Mouse (Mus musculus) heart, embryonic 10.5 days (tissue): ENCODE measurements around the gene Prcd. TPM values are rescaled to one million over a fixed set of nuclear protein-coding genes. Genes with fewer than 3 reads are reported as not detected.

Experiments used
- DNase-seq: peaks from one replicate; pipeline ENCODE4 v3.0.0-alpha.2; 2017; ENCODE audit warnings: low spot score
- H3K27ac ChIP-seq: fragments of 300-500 bp; sonication (generic); 2 replicates; pipeline ENCODE4 v1.5.1; 2016; ENCODE audit warnings: mild to moderate bottlenecking
- H3K27me3 ChIP-seq: fragments of 300-500 bp; sonication (generic); 2 replicates; pipeline ENCODE4 v1.6.1; 2016; ENCODE audit warnings: mild to moderate bottlenecking; ENCODE audit not compliant: poor library complexity, insufficient read depth, severe bottlenecking
- H3K36me3 ChIP-seq: fragments of 300-500 bp; sonication (generic); 2 replicates; pipeline ENCODE4 v1.6.1; 2016; ENCODE audit warnings: mild to moderate bottlenecking, moderate library complexity
- H3K4me1 ChIP-seq: fragments of 300-500 bp; sonication (generic); 2 replicates; pipeline ENCODE4 v1.6.1; 2016; ENCODE audit warnings: mild to moderate bottlenecking
- H3K4me3 ChIP-seq: fragments of 300-500 bp; sonication (generic); 2 replicates; pipeline ENCODE4 v1.5.1; 2016; ENCODE audit warnings: mild to moderate bottlenecking, moderate library complexity
- H3K9me3 ChIP-seq: fragments of 300-500 bp; sonication (generic); 2 replicates; pipeline ENCODE4 v1.6.1; 2016; ENCODE audit warnings: mild to moderate bottlenecking, moderate library complexity
- WGBS: fragments of 180-500 bp; shearing (Covaris S2); methylation state at CpG from one replicate; pipeline ENCODE4 v1.1.7; 2016; 5-methylcytosine and 5-hydroxymethylcytosine counted together
- polyA plus RNA-seq: library from polyadenylated mRNA; unstranded; fragments of >200 nt; fragmentation: Nextera tagmentation; extraction: Ambion mirVana; gene quantifications from 2 replicates; pipeline ENCODE4 v1.2.1, GENCODE M21; 2016

Prcd gene
- polyA plus RNA-seq, 1 experiment from 2014 or later, result 0.60 TPM

- no peak for DNase-seq
- 86% methylated on average over 7 of the region's 7 CpGs for WGBS
- H3K36me3 ChIP-seq, result no peaks in the 10 kb centered on the region
- peaks cover 67% of the 10 kb centered on the region for H3K4me1 ChIP-seq
- peaks cover 55% of the 10 kb centered on the region for H3K27me3 ChIP-seq
- H3K27ac ChIP-seq, result peak overlapping the region; percentile 79; the same call in 1 of the 2 replicates
- no peaks in the 10 kb centered on the region for H3K9me3 ChIP-seq
- no peak overlapping the region for H3K4me3 ChIP-seq
Observed at GRCm38 (mm10) chr11:116646771-116647170, 6.6 kb upstream of the Prcd start.

GRCm38 (mm10) chr11:116647340-116647991 lies 5.9 kb upstream of the Prcd start:
- Histone ChIP-seq H3K27me3 (peaks cover 62% of the 10 kb centered on the region), H3K4me1 (peaks cover 69% of the 10 kb centered on the region), H3K27ac (peak overlapping the region; percentile 79), H3K4me3 (peak overlapping the region; percentile 7; the same call in 1 of the 2 replicates), H3K9me3 (no peaks in the 10 kb centered on the region), H3K36me3 (no peaks in the 10 kb centered on the region)
- DNase-seq, result no peak
- WGBS, result 38% methylated on average over 11 of the region's 11 CpGs

- Histone ChIP-seq H3K36me3 (no peaks in the 10 kb centered on the region), H3K9me3 (no peaks in the 10 kb centered on the region), H3K27ac (peak overlapping the region; percentile 79), H3K4me3 (no peak overlapping the region), H3K4me1 (peaks cover 71% of the 10 kb centered on the region), H3K27me3 (peaks cover 71% of the 10 kb centered on the region)
- DNase-seq, result no peak
- 61% methylated on average over 18 of the region's 18 CpGs for WGBS
Observed at GRCm38 (mm10) chr11:116648213-116648921, 5.0 kb upstream of the Prcd start.

- peaks cover 71% of the 10 kb centered on the region for H3K4me1 ChIP-seq
- no peak for DNase-seq
Observed at GRCm38 (mm10) chr11:116648976-116649375, 4.4 kb upstream of the Prcd start.

GRCm38 (mm10) chr11:116649711-116650337 lies 3.5 kb upstream of the Prcd start:
- H3K4me3 ChIP-seq, result no peak overlapping the region
- no peaks in the 10 kb centered on the region for H3K36me3 ChIP-seq
- H3K9me3 ChIP-seq, result no peaks in the 10 kb centered on the region
- DNase-seq, result no peak
- peaks cover 71% of the 10 kb centered on the region for H3K4me1 ChIP-seq
- H3K27me3 ChIP-seq, result peaks cover 72% of the 10 kb centered on the region
- WGBS, result 84% methylated on average over 13 of the region's 13 CpGs
- peak overlapping the region; percentile 79; the same call in 1 of the 2 replicates for H3K27ac ChIP-seq

More at GRCm38 (mm10) chr11:116648976-116649375, 4.4 kb upstream of the Prcd start:
- Histone ChIP-seq H3K9me3 (no peaks in the 10 kb centered on the region), H3K27me3 (peaks cover 72% of the 10 kb centered on the region), H3K36me3 (no peaks in the 10 kb centered on the region), H3K27ac (peak overlapping the region; percentile 79), H3K4me3 (no peak overlapping the region)
- 66% methylated on average over 10 of the region's 10 CpGs for WGBS

GRCm38 (mm10) chr11:116650811-116651210 lies 2.5 kb upstream of the Prcd start:
- H3K36me3 ChIP-seq, result no peaks in the 10 kb centered on the region
- H3K27ac ChIP-seq, result no peak overlapping the region
- 80% methylated on average over 8 of the region's 8 CpGs for WGBS
- peaks cover 67% of the 10 kb centered on the region for H3K4me1 ChIP-seq
- DNase-seq, result no peak
- peaks cover 73% of the 10 kb centered on the region for H3K27me3 ChIP-seq
- no peaks in the 10 kb centered on the region for H3K9me3 ChIP-seq
- H3K4me3 ChIP-seq, result no peak overlapping the region

- H3K9me3 ChIP-seq, result no peaks in the 10 kb centered on the region
- WGBS, result 80% methylated on average over 8 of the region's 8 CpGs
- H3K4me1 ChIP-seq, result peaks cover 66% of the 10 kb centered on the region
- no peak overlapping the region for H3K4me3 ChIP-seq
- H3K27ac ChIP-seq, result no peak overlapping the region
- no peak for DNase-seq
- peaks cover 68% of the 10 kb centered on the region for H3K27me3 ChIP-seq
- no peaks in the 10 kb centered on the region for H3K36me3 ChIP-seq
Observed at GRCm38 (mm10) chr11:116651339-116651738, 2.0 kb upstream of the Prcd start.

GRCm38 (mm10) chr11:116652330-116653098 lies 820 bp upstream of the Prcd start:
- DNase-seq, result no peak
- peak overlapping the region; percentile 20; the same call in 1 of the 2 replicates for H3K4me3 ChIP-seq
- no peaks in the 10 kb centered on the region for H3K9me3 ChIP-seq
- H3K36me3 ChIP-seq, result no peaks in the 10 kb centered on the region
- H3K27ac ChIP-seq, result no peak overlapping the region
- peaks cover 66% of the 10 kb centered on the region for H3K4me1 ChIP-seq
- peaks cover 68% of the 10 kb centered on the region for H3K27me3 ChIP-seq
- WGBS, result 62% methylated on average over 25 of the region's 25 CpGs

GRCm38 (mm10) chr11:116653709-116654221 lies 431 bp downstream of the Prcd start:
- H3K27me3 ChIP-seq, result peaks cover 67% of the 10 kb centered on the region
- no peaks in the 10 kb centered on the region for H3K36me3 ChIP-seq
- H3K4me3 ChIP-seq, result peak overlapping the region; percentile 66
- no peaks in the 10 kb centered on the region for H3K9me3 ChIP-seq
- H3K27ac ChIP-seq, result peak overlapping the region; percentile 10
- WGBS, result under 1% methylated on average over 45 of the region's 47 CpGs
- H3K4me1 ChIP-seq, result peaks cover 63% of the 10 kb centered on the region
- no peak for DNase-seq

- WGBS, result 3% methylated on average over 28 of the region's 28 CpGs
- Histone ChIP-seq H3K4me3 (peak within 1 kb of the TSS; percentile 66), H3K9me3 (no peaks in the 10 kb centered on the region), H3K36me3 (no peaks in the 10 kb centered on the region), H3K4me1 (peaks cover 60% of the 10 kb centered on the region), H3K27ac (peak within 1 kb of the TSS; percentile 10), H3K27me3 (peaks cover 61% of the 10 kb centered on the region)
- DNase-seq, result no peak
Observed at GRCm38 (mm10) chr11:116654255-116654821, 1.0 kb downstream of the Prcd start, which contains the start of gene Cygb. Gene Cygb (minus strand): TSS chr11:116654313.

- Histone ChIP-seq H3K9me3 (no peaks in the 10 kb centered on the region), H3K36me3 (no peaks in the 10 kb centered on the region), H3K27me3 (peaks cover 54% of the 10 kb centered on the region), H3K4me3 (peak overlapping the region; percentile 54; the same call in 1 of the 2 replicates), H3K4me1 (peaks cover 73% of the 10 kb centered on the region), H3K27ac (peak overlapping the region; percentile 90)
- DNase-seq, result no peak
- 73% methylated on average over 16 of the region's 16 CpGs for WGBS
Observed at GRCm38 (mm10) chr11:116656348-116657191, 3.2 kb downstream of the Prcd start.
